Mouse (Mus musculus) left cerebral cortex, postnatal 4 days (tissue): ENCODE measurements at regions not wholly inside any gene's neighbourhood (a gene's known extent, or its start where the extent isn't known, plus 50 kb on each side); places are given as distances from the start of the nearest gene placed in this dataset.

Source experiments
- DNase-seq: peaks from one replicate; pipeline ENCODE4 v3.0.0-alpha.2; 2022
- intact Hi-C: fragments of 180-260 bp; cut with DNase I; formaldehyde crosslinking; loops from one replicate; pipeline ENCODE4 v1.15.1; 2025

- DNase-seq = no peak
- intact Hi-C loops = no loop called here
Observed at GRCm38 (mm10) chr12:52453890-52454289, 49.9 kb upstream of the Arhgap5 start.
